Mouse (Mus musculus): ENCODE measurements around the gene Gm10112.

DNA sequence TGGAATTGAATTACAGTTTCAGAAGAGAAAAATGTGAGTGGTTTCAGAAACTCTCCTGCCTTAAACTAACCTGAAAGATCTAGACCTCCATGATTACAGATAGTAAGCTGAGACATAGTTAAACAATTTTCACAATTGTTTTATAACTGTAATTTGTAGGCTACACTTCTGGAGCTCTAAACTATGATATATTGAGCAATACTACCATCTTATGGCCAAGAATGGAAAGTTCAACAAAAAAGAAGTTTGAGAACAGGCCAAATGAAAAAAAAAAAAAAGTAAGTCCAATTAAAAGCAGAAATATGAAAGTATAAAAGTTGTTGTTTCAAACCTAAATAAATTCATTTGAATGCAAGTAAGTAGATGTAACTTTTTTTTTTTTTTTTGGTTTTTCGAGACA, 21.4 kb downstream of the Gm10112 start:
- TF ChIP-seq POLR2A (IDR thresholded peaks at IDR 0.05; ENCODE audit: control insufficient read depth, extremely low read depth, insufficient read depth, low read length, poor library complexity) (no peak), CTCF (IDR thresholded peaks at IDR 0.05; ENCODE audit: borderline replicate concordance, control insufficient read depth, extremely low read depth, insufficient read depth, low read length, poor library complexity) (no peak)
